Comparison of ENCODE assay signal across 15 mouse cellular contexts in genomic region chr5:90731480-90731879, GRCm38 (mm10). TPM values are rescaled to one million over a fixed set of nuclear protein-coding genes. Genes with fewer than 3 reads are reported as not detected.
DNase-seq lines count a peak whose midpoint lies in the region; ATAC-seq and TF ChIP-seq lines count a peak whose summit lies in the region.
"Had no signal": no experiment of that assay in that cellular context is flagged by ENCODE, and none has a peak within 500 bp of the region (broad histone marks: within the 10 kb centered on the region; RNA-seq: fewer than 3 reads in every experiment).

No protein-coding gene starts in this region.

- H3K4me3 ChIP-seq in gastrocnemius, adult 2 months: no peak overlapping the region
- H3K4me3 ChIP-seq in lung, adult 2 months (replicated peaks; ENCODE audit: extremely low read depth, low read depth, low read length): no peak overlapping the region
- no peak overlapping the region for H3K4me3 ChIP-seq in forebrain, embryonic 15.5 days
- H3K4me3 ChIP-seq: forebrain, embryonic 13.5 days; heart, embryonic 15.5 days; left cerebral cortex, adult 2 months had no signal

- peak; percentile 34 for DNase-seq in gastrocnemius, adult 2 months
- no peak for DNase-seq in gastrocnemius, adult 18-20 months (ENCODE audit: low spot score)
- DNase-seq in lung, adult 18-20 months: peak; percentile 55 to 70
- no peak for DNase-seq in lung, adult 2 months
- DNase-seq in layer of hippocampus, adult 8-10 months (ENCODE audit: low spot score in 2 of 2): no peak
- DNase-seq in yolk sac, embryonic 10.5 days (ENCODE audit: low spot score): no peak
- DNase-seq: liver, postnatal 0 days had no signal

- 40% methylated on average over 4 of the region's 4 CpGs for WGBS in lung, adult 2 months
- 70% methylated on average over 4 of the region's 4 CpGs for WGBS in forebrain, embryonic 15.5 days

- ATAC-seq in common myeloid progenitor, adult 5-6 weeks (replicated peaks; ENCODE audit: low read depth, poor library complexity, severe bottlenecking): peak; percentile 32; the same call in 1 of the 2 replicates
- ATAC-seq in forebrain, embryonic 15.5 days (replicated peaks): no peak
- ATAC-seq: forebrain, embryonic 13.5 days; inflammation-experienced regulatory T-cells, adult 6 months; liver, postnatal 0 days had no signal

- H3K9me3 ChIP-seq in forebrain, embryonic 15.5 days: no peaks in the 10 kb centered on the region
- H3K9me3 ChIP-seq: forebrain, embryonic 13.5 days; heart, embryonic 15.5 days had no signal

- H3K4me2 ChIP-seq in forebrain, embryonic 15.5 days (replicated peaks): no peak overlapping the region
- H3K4me2 ChIP-seq: forebrain, embryonic 13.5 days; heart, embryonic 15.5 days had no signal

- TF ChIP-seq POLR2A in lung, adult 2 months (IDR thresholded peaks at IDR 0.05; ENCODE audit: borderline replicate concordance, extremely low read depth, low read depth, low read length): no peak

- intact Hi-C loops in gastrocnemius, adult 2 months (cut with DNase I): no loop called here

- no peak for TF ChIP-seq CTCF in gastrocnemius, adult 2 months (IDR thresholded peaks at IDR 0.05)
- TF ChIP-seq CTCF in lung, adult 2 months (IDR thresholded peaks at IDR 0.05; ENCODE audit: insufficient read depth, low read length): no peak

- H3K9ac ChIP-seq in forebrain, embryonic 15.5 days (replicated peaks): no peak overlapping the region
- H3K9ac ChIP-seq: forebrain, embryonic 13.5 days; heart, embryonic 15.5 days; liver, postnatal 0 days had no signal

- no peaks in the 10 kb centered on the region for H3K27me3 ChIP-seq in forebrain, embryonic 15.5 days
- H3K27me3 ChIP-seq: forebrain, embryonic 13.5 days; heart, embryonic 15.5 days had no signal

- H3K4me1 ChIP-seq in lung, adult 2 months (ENCODE audit: control insufficient read depth, insufficient read depth, low read length): no peaks in the 10 kb centered on the region
- no peaks in the 10 kb centered on the region for H3K4me1 ChIP-seq in forebrain, embryonic 15.5 days
- H3K4me1 ChIP-seq: forebrain, embryonic 13.5 days; heart, embryonic 15.5 days had no signal

- H3K36me3 ChIP-seq in forebrain, embryonic 15.5 days: no peaks in the 10 kb centered on the region
- H3K36me3 ChIP-seq: heart, embryonic 15.5 days had no signal

- no peak overlapping the region for H3K27ac ChIP-seq in gastrocnemius, adult 2 months
- H3K27ac ChIP-seq in forebrain, embryonic 15.5 days (replicated peaks): no peak overlapping the region
- H3K27ac ChIP-seq: forebrain, embryonic 13.5 days; heart, embryonic 15.5 days; left cerebral cortex, adult 2 months had no signal

RNA-seq across cellular contexts. Expression of gene Cxcl5, which starts 27.7 kb away (rescaled TPM):
- not detected for total RNA-seq in gastrocnemius, adult 2 months (2021)
- not detected for total RNA-seq in gastrocnemius, adult 18-20 months (2021)
- 0.25 and 0.77 TPM in 2 replicates for polyA plus RNA-seq in lung, adult 2 months (2012; rRNA removed)
- total RNA-seq in common myeloid progenitor, adult 5-6 weeks (2017): not detected in 2 replicates
- total RNA-seq in layer of hippocampus, adult 8-10 months (2022): 1 to 10 TPM in 2 of 4 experiments, under 1 TPM in 2; 0.39 to 4.6 (median 2.1) TPM
- polyA plus RNA-seq in forebrain, embryonic 15.5 days (2015; fragmentation: Nextera tagmentation; extraction: Ambion mirVana): 0.10 TPM in 1 of 2 replicates, not detected in the other
- total RNA-seq: monocyte, adult 5-6 weeks had no signal
- polyA plus RNA-seq: forebrain, embryonic 13.5 days; heart, embryonic 15.5 days; inflammation-experienced regulatory T-cells, adult 6 months had no signal

RNA-seq across cellular contexts. Expression of gene Ppbp, which starts 36.8 kb away (rescaled TPM):
- total RNA-seq in gastrocnemius, adult 2 months (2021): under 1 TPM in 1 of 2 experiments, not detected in 1; 0.54 TPM
- total RNA-seq in gastrocnemius, adult 18-20 months (2021): under 1 TPM; 0.21 to 0.28 TPM
- polyA plus RNA-seq in lung, adult 2 months (2012; rRNA removed): 18.2 and 36.7 TPM in 2 replicates
- 0.82 and 1.5 TPM in 2 replicates for total RNA-seq in common myeloid progenitor, adult 5-6 weeks (2017)
- total RNA-seq in layer of hippocampus, adult 8-10 months (2022): 1 to 10 TPM in 1 of 4 experiments, under 1 TPM in 2, not detected in 1; 0.32 to 1.6 (median 0.47) TPM
- 0.52 and 1.0 TPM in 2 replicates for polyA plus RNA-seq in forebrain, embryonic 15.5 days (2015; fragmentation: Nextera tagmentation; extraction: Ambion mirVana)

RNA-seq across cellular contexts. Expression of gene Pf4, which starts 40.8 kb away (rescaled TPM):
- total RNA-seq in gastrocnemius, adult 2 months (2021): 10 to 100 TPM in 1 of 2 experiments, 1 to 10 TPM in 1; 5.4 to 12.4 TPM
- 10 to 100 TPM in 1 of 2 experiments, 1 to 10 TPM in 1; 5.6 to 15.2 TPM for total RNA-seq in gastrocnemius, adult 18-20 months (2021)
- polyA plus RNA-seq in lung, adult 2 months (2012; rRNA removed): 49.0 and 65.2 TPM in 2 replicates
- 138 and 211 TPM in 2 replicates for total RNA-seq in common myeloid progenitor, adult 5-6 weeks (2017)
- 1 to 10 TPM; 2.8 to 3.1 (median 2.9) TPM for total RNA-seq in layer of hippocampus, adult 8-10 months (2022)
- polyA plus RNA-seq in forebrain, embryonic 15.5 days (2015; fragmentation: Nextera tagmentation; extraction: Ambion mirVana): 28.0 and 30.4 TPM in 2 replicates
- polyA plus RNA-seq: inflammation-experienced regulatory T-cells, adult 6 months had no signal

RNA-seq across cellular contexts. Expression of gene Cxcl3, which starts 54.4 kb away (rescaled TPM):
- total RNA-seq in gastrocnemius, adult 2 months (2021): not detected
- not detected for total RNA-seq in gastrocnemius, adult 18-20 months (2021)
- polyA plus RNA-seq in lung, adult 2 months (2012; rRNA removed): 0.87 and 1.5 TPM in 2 replicates
- total RNA-seq in common myeloid progenitor, adult 5-6 weeks (2017): 0.05 TPM in 1 of 2 replicates, not detected in the other
- total RNA-seq in layer of hippocampus, adult 8-10 months (2022): not detected
- polyA plus RNA-seq in forebrain, embryonic 15.5 days (2015; fragmentation: Nextera tagmentation; extraction: Ambion mirVana): not detected in 2 replicates
- total RNA-seq: left cerebral cortex, adult 2 months; monocyte, adult 5-6 weeks had no signal
- polyA plus RNA-seq: forebrain, embryonic 13.5 days; heart, embryonic 15.5 days; liver, postnatal 0 days; stomach, embryonic 14.5 days had no signal

Comparison
In these comparisons a context has a peak if more than half of its experiments do, and no peak if none do; other contexts are left out.
1. DNase-seq: peak in gastrocnemius, adult 2 months (single experiment) and lung, adult 18-20 months (2 of 2); none in gastrocnemius, adult 18-20 months (single experiment), lung, adult 2 months (single experiment), layer of hippocampus, adult 8-10 months (0 of 2) and yolk sac, embryonic 10.5 days (single experiment).